Mouse (Mus musculus): ENCODE data around the gene Akr1a1. TPM values are rescaled to one million over a fixed set of nuclear protein-coding genes. Genes with fewer than 3 reads are reported as not detected.
"Not testable (repeated sequence)": the region's sequence is repeated elsewhere in the genome, so short reads cannot be mapped to it uniquely, and the experiment has no call there.

The Akr1a1 gene
- polyA plus RNA-seq, 1 experiment from 2014 or later, result 734 TPM

GRCm38 (mm10) chr4:116677808-116678207 lies 26.3 kb upstream of the Akr1a1 start:
- no peaks in the 10 kb centered on the region for H3K9me3 ChIP-seq (ENCODE audit: low read length)

GRCm38 (mm10) chr4:116676027-116676426 lies 24.5 kb upstream of the Akr1a1 start:
- no peaks in the 10 kb centered on the region for H3K4me1 ChIP-seq (ENCODE audit: insufficient read depth, low read depth, low read length)
- DNase-seq (ENCODE audit: low spot score), result no peak
- no peaks in the 10 kb centered on the region for H3K9me3 ChIP-seq (ENCODE audit: low read length)
- no peak overlapping the region for H3K4me2 ChIP-seq (replicated peaks; ENCODE audit: low read depth, low read length)
- H3K4me3 ChIP-seq (ENCODE audit: low read depth, low read length), result no peak overlapping the region
- H3K36me3 ChIP-seq (ENCODE audit: insufficient read depth, low read length), result no peaks in the 10 kb centered on the region
- H3K9ac ChIP-seq (replicated peaks; ENCODE audit: low read depth), result no peak overlapping the region
- H3K27me3 ChIP-seq (replicated peaks; ENCODE audit: insufficient read depth, low read length), result no peaks in the 10 kb centered on the region
- 83% methylated on average over 3 of the region's 3 CpGs for WGBS
- no peak for ATAC-seq
- no peak overlapping the region for H3K27ac ChIP-seq (ENCODE audit: low read length)
- TF ChIP-seq CTCF (IDR thresholded peaks at IDR 0.05) (no peak), EP300 (IDR thresholded peaks at IDR 0.05) (no peak)

More at GRCm38 (mm10) chr4:116677808-116678207, 26.3 kb upstream of the Akr1a1 start:
- WGBS, result 37% methylated on average over 1 of the region's 1 CpGs
- Histone ChIP-seq H3K27ac (ENCODE audit: low read length) (no peak overlapping the region), H3K9ac (replicated peaks; ENCODE audit: low read depth) (no peak overlapping the region), H3K4me2 (replicated peaks; ENCODE audit: low read depth, low read length) (no peak overlapping the region), H3K27me3 (replicated peaks; ENCODE audit: insufficient read depth, low read length) (no peaks in the 10 kb centered on the region), H3K36me3 (ENCODE audit: insufficient read depth, low read length) (no peaks in the 10 kb centered on the region), H3K4me3 (ENCODE audit: low read depth, low read length) (no peak overlapping the region), H3K4me1 (ENCODE audit: insufficient read depth, low read depth, low read length) (no peaks in the 10 kb centered on the region)
- TF ChIP-seq EP300 (IDR thresholded peaks at IDR 0.05) (no peak), CTCF (IDR thresholded peaks at IDR 0.05) (no peak)
- no peak for DNase-seq (ENCODE audit: low spot score)
- no peak for ATAC-seq

- H3K4me2 ChIP-seq (replicated peaks; ENCODE audit: low read depth, low read length); H3K9me3 ChIP-seq (ENCODE audit: low read length); DNase-seq (ENCODE audit: low spot score); H3K4me3 ChIP-seq (ENCODE audit: low read depth, low read length); H3K4me1 ChIP-seq (ENCODE audit: insufficient read depth, low read depth, low read length); H3K27ac ChIP-seq (ENCODE audit: low read length); ATAC-seq; H3K36me3 ChIP-seq (ENCODE audit: insufficient read depth, low read length); H3K9ac ChIP-seq (replicated peaks; ENCODE audit: low read depth); H3K27me3 ChIP-seq (replicated peaks; ENCODE audit: insufficient read depth, low read length): not testable (repeated sequence)
- WGBS, result 95% methylated on average over 6 of the region's 6 CpGs
These were observed 23.3 kb upstream of the Akr1a1 start for GRCm38 (mm10) chr4:116674761-116675160.

- Histone ChIP-seq H3K4me1 (ENCODE audit: insufficient read depth, low read depth, low read length) (no peaks in the 10 kb centered on the region), H3K9ac (replicated peaks; ENCODE audit: low read depth) (no peak overlapping the region), H3K27me3 (replicated peaks; ENCODE audit: insufficient read depth, low read length) (no peaks in the 10 kb centered on the region), H3K9me3 (ENCODE audit: low read length) (no peaks in the 10 kb centered on the region), H3K36me3 (ENCODE audit: insufficient read depth, low read length) (no peaks in the 10 kb centered on the region), H3K4me3 (ENCODE audit: low read depth, low read length) (no peak overlapping the region), H3K27ac (ENCODE audit: low read length) (peak overlapping the region; percentile 43), H3K4me2 (replicated peaks; ENCODE audit: low read depth, low read length) (no peak overlapping the region)
- TF ChIP-seq EP300 (IDR thresholded peaks at IDR 0.05), result peak; percentile 53; the same call in 1 of the 2 replicates
- TF ChIP-seq CTCF (IDR thresholded peaks at IDR 0.05), result no peak
- DNase-seq (ENCODE audit: low spot score) (peak; percentile 94), ATAC-seq (peak; percentile 95)
- WGBS, result 10% methylated on average over 2 of the region's 2 CpGs
These were observed 21.3 kb upstream of the Akr1a1 start for GRCm38 (mm10) chr4:116672785-116673184.

- ATAC-seq (no peak), DNase-seq (ENCODE audit: low spot score) (no peak)
- Histone ChIP-seq H3K4me3 (ENCODE audit: low read depth, low read length) (no peak overlapping the region), H3K4me2 (replicated peaks; ENCODE audit: low read depth, low read length) (no peak overlapping the region), H3K9ac (replicated peaks; ENCODE audit: low read depth) (no peak overlapping the region), H3K4me1 (ENCODE audit: insufficient read depth, low read depth, low read length) (no peaks in the 10 kb centered on the region), H3K27ac (ENCODE audit: low read length) (no peak overlapping the region), H3K36me3 (ENCODE audit: insufficient read depth, low read length) (no peaks in the 10 kb centered on the region), H3K27me3 (replicated peaks; ENCODE audit: insufficient read depth, low read length) (no peaks in the 10 kb centered on the region), H3K9me3 (ENCODE audit: low read length) (no peaks in the 10 kb centered on the region)
- TF ChIP-seq EP300 (IDR thresholded peaks at IDR 0.05) (no peak), CTCF (IDR thresholded peaks at IDR 0.05) (peak; percentile 63)
- WGBS, result 49% methylated on average over 2 of the region's 2 CpGs
These were observed 17.8 kb upstream of the Akr1a1 start for GRCm38 (mm10) chr4:116669291-116669690.

GRCm38 (mm10) chr4:116668145-116668544 lies 16.7 kb upstream of the Akr1a1 start:
- Histone ChIP-seq H3K4me1 (ENCODE audit: insufficient read depth, low read depth, low read length) (no peaks in the 10 kb centered on the region), H3K27me3 (replicated peaks; ENCODE audit: insufficient read depth, low read length) (no peaks in the 10 kb centered on the region), H3K4me2 (replicated peaks; ENCODE audit: low read depth, low read length) (no peak overlapping the region), H3K36me3 (ENCODE audit: insufficient read depth, low read length) (no peaks in the 10 kb centered on the region), H3K9me3 (ENCODE audit: low read length) (no peaks in the 10 kb centered on the region), H3K4me3 (ENCODE audit: low read depth, low read length) (no peak overlapping the region), H3K27ac (ENCODE audit: low read length) (peak overlapping the region; percentile 22; the same call in 1 of the 2 replicates), H3K9ac (replicated peaks; ENCODE audit: low read depth) (no peak overlapping the region)
- peak; percentile 46 for ATAC-seq
- peak; percentile 60 for DNase-seq (ENCODE audit: low spot score)
- TF ChIP-seq CTCF (IDR thresholded peaks at IDR 0.05), result no peak
- TF ChIP-seq EP300 (IDR thresholded peaks at IDR 0.05), result peak; percentile 21; the same call in 1 of the 2 replicates
- WGBS, result 28% methylated on average over 3 of the region's 3 CpGs

GRCm38 (mm10) chr4:116666625-116667024 lies 15.1 kb upstream of the Akr1a1 start:
- Histone ChIP-seq H3K4me2 (replicated peaks; ENCODE audit: low read depth, low read length) (no peak overlapping the region), H3K36me3 (ENCODE audit: insufficient read depth, low read length) (no peaks in the 10 kb centered on the region), H3K9me3 (ENCODE audit: low read length) (no peaks in the 10 kb centered on the region), H3K4me1 (ENCODE audit: insufficient read depth, low read depth, low read length) (no peaks in the 10 kb centered on the region), H3K27ac (ENCODE audit: low read length) (no peak overlapping the region), H3K9ac (replicated peaks; ENCODE audit: low read depth) (no peak overlapping the region), H3K4me3 (ENCODE audit: low read depth, low read length) (no peak overlapping the region), H3K27me3 (replicated peaks; ENCODE audit: insufficient read depth, low read length) (no peaks in the 10 kb centered on the region)
- no peak for TF ChIP-seq EP300 (IDR thresholded peaks at IDR 0.05)
- TF ChIP-seq CTCF (IDR thresholded peaks at IDR 0.05), result no peak
- no peak for DNase-seq (ENCODE audit: low spot score)
- WGBS, result 49% methylated on average over 4 of the region's 4 CpGs
- ATAC-seq, result no peak
